Mouse (Mus musculus): ENCODE results near the gene Akap1. TPM values are rescaled to one million over a fixed set of nuclear protein-coding genes. Genes with fewer than 3 reads are reported as not detected.

Gene Akap1
- polyA plus RNA-seq, 1 experiment from 2014 or later: 24.0 TPM

DNA sequence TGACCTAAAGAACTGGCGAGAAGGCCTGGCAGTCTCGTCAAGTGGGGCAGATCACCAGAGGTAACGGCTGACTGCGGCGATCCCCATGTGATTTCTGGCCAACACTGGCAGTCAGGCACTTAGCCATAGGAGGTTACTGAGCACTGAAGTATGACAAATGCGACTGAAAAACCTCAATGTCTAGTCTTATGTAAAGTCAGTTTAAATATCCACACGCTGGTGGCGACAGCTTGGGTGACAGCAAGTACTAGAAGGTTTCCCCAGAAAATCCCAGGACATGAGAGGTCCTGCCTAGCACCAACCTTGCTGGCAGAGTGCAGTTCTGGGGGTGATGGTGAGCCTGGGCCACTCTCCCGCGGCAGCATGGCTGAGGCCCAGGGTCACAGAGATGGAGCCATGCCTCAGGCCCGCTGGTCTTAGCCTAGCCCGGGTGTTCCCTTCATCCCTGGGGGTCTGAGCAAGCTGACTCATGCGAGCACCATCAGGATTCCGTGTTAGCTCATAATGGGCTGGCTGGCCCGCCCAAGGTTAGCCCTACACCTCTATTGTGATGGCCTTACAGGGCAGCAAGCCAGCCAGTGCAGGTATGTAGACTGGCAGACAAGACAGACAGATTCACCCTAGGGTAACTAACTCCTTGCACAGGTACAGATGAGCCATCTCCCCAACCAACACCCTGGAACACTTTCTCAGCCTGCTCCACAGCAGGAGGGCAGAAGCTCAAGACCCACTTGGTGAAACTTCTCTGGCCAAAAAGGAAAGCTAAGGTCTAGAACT is 13.1 kb downstream of the Akap1 start:
- Histone ChIP-seq H3K4me3 (no peak overlapping the region), H3K27me3 (replicated peaks) (no peaks in the 10 kb centered on the region), H3K9me3 (no peaks in the 10 kb centered on the region), H3K4me2 (replicated peaks) (no peak overlapping the region), H3K27ac (no peak overlapping the region), H3K36me3 (no peaks in the 10 kb centered on the region), H3K4me1 (peaks cover 16% of the 10 kb centered on the region), H3K9ac (no peak overlapping the region)
- no peak for ATAC-seq (ENCODE audit: low FRiP score, low read depth)
- 88% methylated on average over 15 of the region's 15 CpGs for WGBS

DNA sequence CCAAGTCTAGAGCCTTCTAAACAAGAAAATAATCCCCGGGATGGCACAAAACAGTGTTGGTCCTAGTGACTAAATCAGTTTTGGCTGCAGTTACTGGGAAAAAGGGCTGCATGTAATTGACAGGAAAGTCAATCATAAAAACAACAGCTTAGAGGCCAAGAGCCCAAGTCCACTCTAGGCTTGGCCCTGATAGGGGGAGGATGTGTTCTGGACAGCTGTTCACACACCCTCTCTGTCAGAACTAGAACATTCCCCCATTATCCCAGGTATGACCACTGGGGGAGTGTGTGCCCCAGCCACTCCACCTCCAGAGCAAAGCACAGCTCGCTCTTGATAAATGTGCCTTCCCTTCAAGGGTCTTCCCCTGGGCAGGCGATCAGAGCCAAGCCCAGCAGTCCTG is 14.7 kb downstream of the Akap1 start:
- Histone ChIP-seq H3K9me3 (no peaks in the 10 kb centered on the region), H3K27ac (no peak overlapping the region), H3K4me2 (replicated peaks) (no peak overlapping the region), H3K36me3 (peaks cover 9% of the 10 kb centered on the region; the same call in 1 of the 2 replicates), H3K4me1 (peaks cover 16% of the 10 kb centered on the region), H3K9ac (no peak overlapping the region), H3K4me3 (no peak overlapping the region), H3K27me3 (replicated peaks) (no peaks in the 10 kb centered on the region)
- 74% methylated on average over 3 of the region's 3 CpGs for WGBS
- no peak for ATAC-seq (ENCODE audit: low FRiP score, low read depth)

DNA sequence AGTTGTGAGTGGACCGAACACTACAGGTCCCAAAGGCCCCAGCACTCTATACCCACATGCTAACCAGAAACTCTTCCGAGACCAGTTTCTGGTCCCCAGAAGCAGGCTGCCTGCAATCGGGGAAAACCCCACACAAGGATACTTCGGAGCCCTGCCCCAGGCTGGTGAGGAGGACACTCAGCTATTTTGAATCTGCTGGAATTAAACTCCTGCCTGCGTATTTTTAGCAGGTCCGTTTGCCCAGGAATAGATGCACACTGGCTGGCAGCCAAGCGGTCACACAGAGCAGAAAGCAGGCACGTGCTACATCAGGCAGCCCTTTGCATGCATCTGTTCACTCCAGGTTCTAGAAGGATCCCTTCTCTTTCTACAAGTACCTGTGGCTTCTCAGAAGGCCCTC is 15.1 kb downstream of the Akap1 start:
- Histone ChIP-seq H3K36me3 (peaks cover 13% of the 10 kb centered on the region), H3K27me3 (replicated peaks) (no peaks in the 10 kb centered on the region), H3K4me2 (replicated peaks) (no peak overlapping the region), H3K4me1 (peaks cover 16% of the 10 kb centered on the region), H3K27ac (no peak overlapping the region), H3K9ac (no peak overlapping the region), H3K9me3 (no peaks in the 10 kb centered on the region), H3K4me3 (no peak overlapping the region)
- WGBS: 83% methylated on average over 8 of the region's 8 CpGs
- no peak for ATAC-seq (ENCODE audit: low FRiP score, low read depth)

DNA sequence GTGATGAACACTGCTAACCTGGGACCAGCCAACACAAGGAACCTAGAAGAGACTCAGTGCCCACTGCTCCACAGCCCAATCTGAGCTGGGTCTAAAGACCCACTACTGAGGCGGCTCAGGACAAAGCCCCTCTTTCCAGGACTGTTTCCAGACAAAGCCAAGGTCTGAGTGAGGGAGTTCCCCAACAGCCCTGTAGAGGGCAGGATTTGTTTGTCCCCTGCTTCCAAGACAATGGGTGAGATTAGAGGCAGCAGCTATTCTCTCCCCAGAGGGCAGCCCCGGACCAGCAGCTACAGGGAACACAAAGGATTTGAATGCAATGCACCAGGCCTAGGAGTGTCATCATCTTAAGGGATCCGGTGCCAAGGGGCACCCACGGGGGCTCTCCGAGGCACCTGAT is 15.8 kb downstream of the Akap1 start:
- peak; percentile 72 for ATAC-seq (ENCODE audit: low FRiP score, low read depth)
- H3K27ac ChIP-seq: no peak overlapping the region
- H3K36me3 ChIP-seq: peaks cover 20% of the 10 kb centered on the region
- H3K27me3 ChIP-seq (replicated peaks): no peaks in the 10 kb centered on the region
- H3K9ac ChIP-seq: no peak overlapping the region
- H3K9me3 ChIP-seq: no peaks in the 10 kb centered on the region
- peaks cover 16% of the 10 kb centered on the region for H3K4me1 ChIP-seq
- no peak overlapping the region for H3K4me3 ChIP-seq
- no peak overlapping the region for H3K4me2 ChIP-seq (replicated peaks)
- WGBS: 30% methylated on average over 5 of the region's 5 CpGs

DNA sequence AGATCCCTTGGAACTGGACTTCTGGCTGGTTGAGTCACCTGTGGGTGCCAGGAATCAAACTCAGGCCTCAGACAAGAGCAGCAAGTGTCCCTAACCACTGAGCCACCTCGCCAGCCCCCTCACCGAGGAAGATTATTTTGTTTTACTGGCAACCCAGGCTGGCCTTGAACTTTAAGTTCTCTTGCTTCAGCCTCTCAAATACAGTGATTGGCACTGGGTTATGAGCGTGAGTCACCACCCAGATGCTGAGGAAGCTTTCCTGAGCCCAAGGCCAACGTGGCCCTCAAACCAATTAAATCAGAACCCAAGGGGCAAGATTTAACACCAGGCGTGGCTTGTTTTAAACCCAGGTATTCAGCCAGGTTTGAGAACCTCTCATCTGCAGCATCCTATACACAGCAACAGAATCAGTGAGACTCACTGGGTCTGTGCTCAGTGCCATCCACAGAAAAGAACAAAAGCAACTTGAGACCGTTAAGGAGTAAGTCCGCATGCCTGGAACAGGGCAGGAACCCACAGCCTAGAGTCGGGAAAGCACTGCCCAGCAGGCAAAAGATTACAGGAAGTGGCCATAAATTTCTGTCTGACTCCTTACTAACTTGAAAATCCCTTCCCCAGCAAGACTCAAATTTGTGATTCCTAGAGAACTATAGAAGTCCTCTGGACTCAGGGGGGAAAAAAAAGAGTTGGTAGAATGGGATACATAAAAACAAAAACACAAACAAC is 16.9 kb downstream of the Akap1 start:
- ATAC-seq (ENCODE audit: low FRiP score, low read depth): no peak
- no peak overlapping the region for H3K4me3 ChIP-seq

DNA sequence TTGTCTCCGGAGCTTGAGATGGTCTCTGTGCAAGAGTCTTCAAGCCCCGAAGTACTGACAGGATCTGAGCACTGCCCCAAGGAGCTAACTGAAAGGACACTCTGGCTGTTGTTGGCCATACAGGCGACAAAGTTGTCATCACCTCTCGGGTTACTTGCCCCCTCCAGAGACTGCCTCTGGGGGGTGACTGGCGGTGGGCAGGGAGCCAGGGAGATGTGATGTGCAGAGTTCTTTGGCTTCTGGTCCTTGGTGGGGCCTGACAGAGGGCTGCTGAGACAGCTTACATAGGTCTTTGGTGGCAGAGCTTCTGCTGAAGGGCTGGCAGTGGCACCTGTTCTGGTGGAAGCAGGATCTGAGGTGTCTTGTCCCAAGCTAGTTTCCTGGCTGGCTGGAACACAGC is 20.0 kb downstream of the Akap1 start:
- Histone ChIP-seq H3K27me3 (replicated peaks) (no peaks in the 10 kb centered on the region), H3K9ac (no peak overlapping the region), H3K36me3 (peaks cover 32% of the 10 kb centered on the region), H3K4me1 (peaks cover 16% of the 10 kb centered on the region), H3K4me2 (replicated peaks) (no peak overlapping the region), H3K9me3 (no peaks in the 10 kb centered on the region), H3K27ac (no peak overlapping the region), H3K4me3 (no peak overlapping the region)
- no peak for ATAC-seq (ENCODE audit: low FRiP score, low read depth)
- 89% methylated on average over 5 of the region's 5 CpGs for WGBS

More for the DNA sequence above, 16.9 kb downstream of the Akap1 start:
- 76% methylated on average over 8 of the region's 8 CpGs for WGBS
- H3K36me3 ChIP-seq: peaks cover 25% of the 10 kb centered on the region
- H3K9me3 ChIP-seq: no peaks in the 10 kb centered on the region
- H3K4me1 ChIP-seq: peaks cover 16% of the 10 kb centered on the region
- H3K27me3 ChIP-seq (replicated peaks): no peaks in the 10 kb centered on the region
- H3K4me2 ChIP-seq (replicated peaks): no peak overlapping the region
- H3K27ac ChIP-seq: no peak overlapping the region
- H3K9ac ChIP-seq: no peak overlapping the region

DNA sequence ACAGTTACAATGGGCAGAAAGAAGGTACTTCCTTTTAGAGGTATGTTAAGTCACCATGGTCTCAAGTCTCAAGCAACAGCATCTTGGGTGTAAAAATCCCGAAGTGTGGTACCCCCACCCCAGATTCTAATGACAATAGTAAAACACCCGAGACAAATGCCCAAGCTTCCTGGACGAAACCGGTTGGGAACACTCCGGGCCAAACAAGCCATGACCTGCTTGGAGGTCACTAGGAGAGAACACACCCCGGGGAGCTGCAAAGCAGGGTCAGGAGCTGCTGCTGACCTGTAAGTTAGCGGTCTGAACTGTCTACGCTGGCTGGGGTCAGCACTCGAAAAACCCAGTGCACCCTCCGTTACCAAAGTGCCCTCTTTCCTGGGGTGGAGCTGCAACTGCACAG is 21.1 kb downstream of the Akap1 start:
- no peaks in the 10 kb centered on the region for H3K9me3 ChIP-seq
- ATAC-seq (ENCODE audit: low FRiP score, low read depth): no peak
- H3K9ac ChIP-seq: no peak overlapping the region
- 88% methylated on average over 10 of the region's 10 CpGs for WGBS
- no peak overlapping the region for H3K4me2 ChIP-seq (replicated peaks)
- peaks cover 9% of the 10 kb centered on the region for H3K4me1 ChIP-seq
- H3K27ac ChIP-seq: no peak overlapping the region
- peaks cover 39% of the 10 kb centered on the region for H3K36me3 ChIP-seq
- no peak overlapping the region for H3K4me3 ChIP-seq
- no peaks in the 10 kb centered on the region for H3K27me3 ChIP-seq (replicated peaks)

DNA sequence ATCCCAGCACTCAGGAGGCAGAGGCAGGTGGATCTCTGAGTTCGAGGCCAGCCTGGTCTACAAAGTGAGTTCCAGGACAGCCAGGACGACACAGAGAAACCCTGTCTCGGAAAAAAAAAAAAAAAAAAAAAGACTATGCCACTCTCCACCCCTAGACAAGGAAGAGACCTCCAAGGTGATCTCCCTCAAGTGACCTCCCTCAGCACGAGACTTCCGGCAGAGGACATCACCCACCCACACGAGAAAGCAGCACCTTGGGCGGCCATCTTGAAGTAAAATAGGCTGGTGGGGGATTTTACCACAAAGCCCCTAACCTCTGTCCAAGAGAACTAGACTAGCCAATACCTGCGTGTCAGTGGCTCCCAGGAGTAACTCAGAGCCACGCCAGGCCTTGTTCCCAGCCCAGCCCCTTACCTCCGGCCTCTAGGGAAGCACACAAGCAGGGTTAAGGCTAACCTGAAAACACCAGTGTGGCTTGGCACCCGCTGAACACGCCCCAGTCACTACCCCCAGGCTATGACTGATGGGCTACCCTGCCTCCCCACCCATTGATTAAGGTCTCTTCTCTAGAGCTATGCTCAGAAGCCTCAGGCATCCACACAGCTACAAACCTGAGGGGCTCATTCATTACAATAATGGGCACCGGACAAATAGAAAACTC is 21.9 kb downstream of the Akap1 start:
- WGBS: 95% methylated on average over 13 of the region's 13 CpGs
- Histone ChIP-seq H3K4me2 (replicated peaks) (no peak overlapping the region), H3K4me1 (0 out of 2 replicates have a peak, but pooled peaks cover under 1% of the 10 kb centered on the region), H3K9ac (no peak overlapping the region), H3K9me3 (no peaks in the 10 kb centered on the region), H3K36me3 (peaks cover 48% of the 10 kb centered on the region), H3K4me3 (no peak overlapping the region), H3K27me3 (replicated peaks) (no peaks in the 10 kb centered on the region), H3K27ac (no peak overlapping the region)
- ATAC-seq (ENCODE audit: low FRiP score, low read depth): no peak

DNA sequence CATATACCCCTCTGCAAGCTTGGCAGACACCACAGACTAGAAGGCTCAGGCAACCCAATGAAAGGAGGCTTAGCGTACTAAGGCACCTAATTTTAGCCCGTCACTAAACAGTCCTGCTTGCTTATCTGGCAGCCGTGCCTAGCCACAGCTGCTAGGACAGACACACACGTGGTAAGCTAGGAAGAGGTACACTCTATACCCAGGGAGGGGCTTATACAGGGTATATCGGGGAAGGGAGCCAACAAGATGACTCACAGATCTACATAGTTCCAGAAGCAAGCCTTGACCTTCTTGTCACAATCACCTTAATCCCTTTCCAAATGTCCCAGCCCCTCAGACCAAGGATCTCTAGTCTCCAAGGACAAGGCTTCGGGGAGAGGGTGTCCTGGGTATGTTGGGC is 23.0 kb downstream of the Akap1 start:
- Histone ChIP-seq H3K9me3 (no peaks in the 10 kb centered on the region), H3K27me3 (replicated peaks) (no peaks in the 10 kb centered on the region), H3K36me3 (peaks cover 58% of the 10 kb centered on the region), H3K4me2 (replicated peaks) (no peak overlapping the region), H3K27ac (no peak overlapping the region), H3K4me3 (no peak overlapping the region), H3K9ac (no peak overlapping the region), H3K4me1 (no peaks in the 10 kb centered on the region)
- ATAC-seq (ENCODE audit: low FRiP score, low read depth): no peak
- WGBS: 87% methylated on average over 6 of the region's 6 CpGs

DNA sequence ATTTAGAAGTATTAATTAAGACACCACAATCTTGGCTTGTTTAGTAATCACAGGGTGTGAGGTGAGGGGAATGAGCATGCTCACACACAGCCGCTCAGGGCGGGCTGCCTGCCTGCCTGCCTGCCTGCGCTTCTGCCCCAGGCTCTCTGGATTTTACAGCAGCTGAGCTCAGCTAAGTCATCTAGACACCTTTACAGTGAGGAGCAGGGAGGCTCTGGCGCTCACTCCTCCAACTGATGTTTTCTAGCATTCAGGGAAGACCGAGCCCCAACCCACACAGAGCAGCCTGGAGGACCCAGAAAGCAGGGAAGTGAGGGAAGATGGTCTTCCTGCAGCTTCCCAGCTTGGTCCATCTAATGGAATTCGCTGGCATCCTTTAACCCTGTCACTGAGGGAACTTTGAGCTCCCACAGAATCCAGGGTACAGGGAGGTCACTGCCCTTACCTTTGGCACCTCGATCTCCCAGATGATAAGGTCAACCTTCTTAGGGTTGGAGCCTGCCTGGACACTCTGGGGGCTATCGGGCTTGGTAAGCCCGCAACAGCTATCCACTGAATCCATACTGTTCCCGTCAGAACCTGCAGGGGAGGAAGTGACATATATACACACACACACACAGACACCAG is 23.5 kb downstream of the Akap1 start:
- ATAC-seq (ENCODE audit: low FRiP score, low read depth): no peak
- Histone ChIP-seq H3K27ac (no peak overlapping the region), H3K9ac (no peak overlapping the region), H3K36me3 (peaks cover 64% of the 10 kb centered on the region), H3K4me3 (no peak overlapping the region), H3K27me3 (replicated peaks) (no peaks in the 10 kb centered on the region), H3K4me2 (replicated peaks) (no peak overlapping the region), H3K9me3 (no peaks in the 10 kb centered on the region), H3K4me1 (no peaks in the 10 kb centered on the region)
- WGBS: 81% methylated on average over 10 of the region's 10 CpGs

DNA sequence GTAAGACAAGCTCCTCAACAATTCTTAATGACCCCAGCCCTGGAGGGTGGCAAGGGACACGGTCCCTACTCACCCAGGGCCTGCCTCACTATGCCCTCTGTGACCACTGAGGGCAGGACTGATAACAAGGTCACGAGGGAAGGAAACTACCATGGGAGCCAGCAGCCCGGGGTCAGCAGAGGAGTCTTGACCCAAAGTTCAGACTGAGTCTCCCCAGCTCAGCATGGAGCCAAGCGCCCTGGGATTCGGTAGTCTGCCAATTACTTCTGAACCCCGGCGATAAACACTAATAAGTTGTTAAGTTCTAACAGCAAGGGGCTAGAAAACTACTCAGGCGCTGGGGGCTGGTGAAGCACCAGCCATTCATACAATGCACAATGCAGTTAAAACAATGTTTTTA is 24.1 kb downstream of the Akap1 start:
- Histone ChIP-seq H3K4me3 (no peak overlapping the region), H3K4me2 (replicated peaks) (no peak overlapping the region), H3K27me3 (replicated peaks) (no peaks in the 10 kb centered on the region), H3K9me3 (no peaks in the 10 kb centered on the region), H3K27ac (no peak overlapping the region), H3K4me1 (no peaks in the 10 kb centered on the region), H3K9ac (no peak overlapping the region), H3K36me3 (peaks cover 62% of the 10 kb centered on the region)
- 81% methylated on average over 8 of the region's 8 CpGs for WGBS
- ATAC-seq (ENCODE audit: low FRiP score, low read depth): no peak

DNA sequence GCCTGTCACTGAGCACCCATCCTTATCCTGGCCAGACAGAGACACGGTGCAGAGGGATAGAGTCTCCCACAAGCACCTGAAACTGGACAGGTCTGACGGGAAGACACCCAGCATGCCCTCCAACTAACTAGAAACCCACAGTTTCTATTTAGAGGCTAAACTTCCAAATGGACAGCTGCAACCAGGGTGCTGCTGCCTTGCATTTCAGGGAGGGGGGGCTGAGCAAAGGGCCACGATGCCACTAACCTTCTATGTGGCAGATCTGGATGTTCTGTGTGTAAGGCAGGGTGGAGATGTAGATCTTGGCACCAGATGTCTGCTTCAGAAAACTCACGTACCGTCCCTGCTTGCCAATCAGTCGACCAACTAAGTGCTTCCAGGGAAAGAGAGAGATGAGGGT is 25.0 kb downstream of the Akap1 start:
- 92% methylated on average over 6 of the region's 6 CpGs for WGBS
- H3K4me1 ChIP-seq: no peaks in the 10 kb centered on the region
- no peak for ATAC-seq (ENCODE audit: low FRiP score, low read depth)
- H3K36me3 ChIP-seq: peaks cover 61% of the 10 kb centered on the region
- H3K9me3 ChIP-seq: no peaks in the 10 kb centered on the region
- H3K27ac ChIP-seq: no peak overlapping the region
- H3K27me3 ChIP-seq (replicated peaks): no peaks in the 10 kb centered on the region
- no peak overlapping the region for H3K4me3 ChIP-seq
- H3K9ac ChIP-seq: no peak overlapping the region
- H3K4me2 ChIP-seq (replicated peaks): no peak overlapping the region
